Mouse (Mus musculus): ENCODE data around the gene Foxj2. TPM values are rescaled to one million over a fixed set of nuclear protein-coding genes. Genes with fewer than 3 reads are reported as not detected.

Foxj2 gene
- polyA plus RNA-seq, 1 experiment from 2014 or later, result 7.8 TPM

DNA sequence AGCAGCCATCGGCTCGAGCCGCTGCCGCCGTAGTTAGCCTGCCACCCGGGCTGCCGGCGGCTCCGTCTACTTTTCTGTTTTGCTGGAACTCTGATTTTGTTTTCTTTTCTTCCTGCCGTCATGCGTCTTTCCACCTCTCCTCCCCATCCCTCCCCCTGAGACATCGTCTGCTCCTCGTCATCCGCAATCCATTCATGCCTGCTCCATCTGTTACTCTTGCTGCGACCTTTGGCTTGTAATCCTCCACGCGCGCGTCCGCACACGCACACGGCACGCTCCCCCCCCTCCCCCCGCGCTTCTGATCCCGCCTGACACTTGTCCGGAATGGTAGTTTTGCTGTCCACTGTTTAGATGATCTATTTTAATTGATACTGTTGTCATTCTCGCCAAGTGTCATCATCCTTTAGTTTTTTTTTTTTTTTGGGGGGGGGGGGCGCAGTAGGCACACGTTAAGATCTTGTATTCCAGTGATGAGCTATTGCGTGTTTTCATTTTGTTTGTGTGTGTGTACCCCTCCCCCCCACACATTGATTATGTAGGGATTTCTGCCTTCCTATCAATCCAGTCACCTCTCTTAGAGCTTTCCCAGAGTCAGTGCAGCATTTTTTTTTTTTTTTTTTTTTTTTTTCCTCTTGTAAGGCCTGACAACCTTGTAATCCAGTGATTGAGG lies 55.1 kb downstream of the Foxj2 start:
- Histone ChIP-seq H3K9me3 (replicated peaks) (no peaks in the 10 kb centered on the region), H3K4me3 (peak overlapping the region; percentile 87), H3K9ac (peak overlapping the region; percentile 90), H3K36me3 (peaks cover 25% of the 10 kb centered on the region), H3K27me3 (replicated peaks) (no peaks in the 10 kb centered on the region), H3K4me1 (replicated peaks) (peaks cover 4% of the 10 kb centered on the region), H3K27ac (ENCODE audit: poor library complexity, severe bottlenecking) (peak overlapping the region; percentile 84), H3K4me2 (peak overlapping the region; percentile 69)
- peak; percentile 75 for ATAC-seq (ENCODE audit: insufficient number of reproducible peaks, low FRiP score)
- under 1% methylated on average over 31 of the region's 31 CpGs for WGBS

DNA sequence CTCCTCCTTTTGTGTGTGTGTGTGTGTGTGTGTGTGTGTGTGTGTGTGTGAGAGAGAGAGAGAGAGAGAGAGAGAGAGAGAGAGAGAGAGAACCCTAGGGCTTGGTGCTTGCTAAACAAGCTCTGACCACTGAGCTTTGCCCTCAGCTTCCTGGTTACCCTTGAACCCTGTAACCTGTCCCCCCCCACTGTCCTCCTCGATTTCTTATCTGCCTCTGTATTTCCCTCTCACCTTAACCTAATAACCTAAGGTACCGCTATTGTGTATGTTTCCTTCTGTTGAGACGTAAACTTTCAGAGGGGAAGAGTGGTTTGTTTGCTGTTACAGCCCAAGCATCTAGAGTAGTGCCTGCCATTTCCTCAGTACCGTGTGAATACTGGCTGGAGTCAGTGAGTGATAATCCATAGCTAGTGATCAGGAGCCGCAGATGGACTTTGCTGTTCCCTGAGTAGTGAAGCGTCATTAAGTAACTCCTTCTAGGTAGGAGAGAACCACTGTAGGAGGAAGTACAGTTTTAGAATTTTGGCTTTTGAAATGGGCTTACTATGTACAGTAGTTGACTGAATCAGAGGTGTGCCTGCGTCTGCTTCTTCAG lies 59.5 kb downstream of the Foxj2 start:
- Histone ChIP-seq H3K4me1 (replicated peaks) (peaks cover 4% of the 10 kb centered on the region), H3K4me2 (no peak overlapping the region), H3K9me3 (replicated peaks) (no peaks in the 10 kb centered on the region), H3K9ac (no peak overlapping the region), H3K4me3 (no peak overlapping the region), H3K27ac (ENCODE audit: poor library complexity, severe bottlenecking) (no peak overlapping the region), H3K36me3 (peaks cover 65% of the 10 kb centered on the region), H3K27me3 (replicated peaks) (no peaks in the 10 kb centered on the region)
- no peak for ATAC-seq (ENCODE audit: insufficient number of reproducible peaks, low FRiP score)
- 89% methylated on average over 7 of the region's 7 CpGs for WGBS

GRCm38 (mm10) chr6:122879781-122880505 lies 60.2 kb downstream of the Foxj2 start:
- Histone ChIP-seq H3K36me3 (peaks cover 72% of the 10 kb centered on the region), H3K9ac (no peak overlapping the region), H3K27ac (ENCODE audit: poor library complexity, severe bottlenecking) (no peak overlapping the region), H3K9me3 (replicated peaks) (no peaks in the 10 kb centered on the region), H3K4me2 (no peak overlapping the region), H3K4me1 (replicated peaks) (peaks cover 4% of the 10 kb centered on the region), H3K27me3 (replicated peaks) (no peaks in the 10 kb centered on the region), H3K4me3 (no peak overlapping the region)
- no peak for ATAC-seq (ENCODE audit: insufficient number of reproducible peaks, low FRiP score)
- 88% methylated on average over 7 of the region's 7 CpGs for WGBS

DNA sequence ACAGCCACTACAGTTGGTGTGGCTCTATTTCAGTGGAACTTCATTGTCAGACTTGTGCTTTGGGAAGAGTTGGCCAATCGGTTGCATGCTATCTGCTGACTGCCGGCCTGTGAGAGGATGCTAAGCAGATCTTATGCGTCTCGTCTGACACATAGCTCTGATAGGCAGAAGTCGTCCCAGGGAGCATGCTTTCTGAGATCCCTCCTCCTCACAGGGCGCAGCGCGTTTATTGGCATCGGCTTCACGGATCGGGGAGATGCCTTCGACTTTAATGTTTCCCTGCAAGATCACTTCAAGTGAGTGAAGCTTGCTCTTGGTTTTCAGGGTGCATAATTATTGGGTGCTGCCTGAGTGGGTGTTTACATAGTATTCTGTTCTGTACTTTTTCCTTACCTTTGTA lies 61.6 kb downstream of the Foxj2 start:
- peaks cover 78% of the 10 kb centered on the region for H3K36me3 ChIP-seq
- H3K27me3 ChIP-seq (replicated peaks), result no peaks in the 10 kb centered on the region
- no peak overlapping the region for H3K9ac ChIP-seq
- H3K4me2 ChIP-seq, result no peak overlapping the region
- WGBS, result 83% methylated on average over 12 of the region's 12 CpGs
- H3K4me3 ChIP-seq, result no peak overlapping the region
- H3K4me1 ChIP-seq (replicated peaks), result no peaks in the 10 kb centered on the region; the same call in none of the 2 replicates
- H3K9me3 ChIP-seq (replicated peaks), result no peaks in the 10 kb centered on the region
- ATAC-seq (ENCODE audit: insufficient number of reproducible peaks, low FRiP score), result no peak
- H3K27ac ChIP-seq (ENCODE audit: poor library complexity, severe bottlenecking), result no peak overlapping the region

DNA sequence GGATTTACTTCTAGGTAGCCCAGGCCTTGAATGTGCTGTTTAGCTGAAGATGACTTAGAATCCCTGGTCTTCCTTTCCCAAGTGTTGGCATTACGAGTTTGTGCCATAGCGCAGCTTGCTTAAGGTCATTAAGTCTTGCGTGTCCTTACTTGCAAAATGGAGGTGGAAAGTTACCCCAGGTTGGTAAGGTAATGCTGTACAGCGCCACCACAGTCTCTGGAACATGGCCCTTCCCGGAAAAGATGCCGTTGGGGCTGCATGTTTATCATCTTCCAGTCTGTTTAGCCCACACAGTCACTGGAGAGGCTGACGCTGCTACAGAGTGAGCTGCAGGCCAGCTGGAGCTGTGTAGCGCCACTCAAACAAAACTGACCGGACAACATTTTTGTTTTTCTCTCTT lies 63.9 kb downstream of the Foxj2 start:
- 93% methylated on average over 9 of the region's 9 CpGs for WGBS
- Histone ChIP-seq H3K9me3 (replicated peaks) (no peaks in the 10 kb centered on the region), H3K36me3 (peaks cover 88% of the 10 kb centered on the region), H3K27ac (ENCODE audit: poor library complexity, severe bottlenecking) (no peak overlapping the region), H3K4me1 (replicated peaks) (no peaks in the 10 kb centered on the region), H3K27me3 (replicated peaks) (no peaks in the 10 kb centered on the region), H3K9ac (no peak overlapping the region), H3K4me3 (no peak overlapping the region), H3K4me2 (no peak overlapping the region)
- no peak for ATAC-seq (ENCODE audit: insufficient number of reproducible peaks, low FRiP score)

DNA sequence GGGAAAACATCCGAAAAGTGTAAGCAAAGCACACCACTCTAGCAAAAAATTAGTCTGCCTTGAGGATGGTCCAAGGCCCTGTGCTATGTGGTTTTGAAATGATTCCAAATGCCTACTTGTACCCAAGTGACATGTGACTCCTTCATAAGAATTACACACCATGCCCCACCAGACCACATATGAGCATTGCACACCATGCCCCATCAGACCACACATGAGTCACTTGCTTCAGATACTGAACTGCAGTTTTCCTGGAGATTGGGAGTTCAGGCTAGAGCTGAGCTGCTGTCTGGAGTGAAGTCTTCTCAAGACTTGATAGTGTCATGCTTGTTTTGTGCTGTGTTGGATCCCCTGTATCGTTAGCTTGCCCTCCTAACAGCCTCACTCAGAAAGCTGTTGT lies 69.9 kb downstream of the Foxj2 start:
- Histone ChIP-seq H3K27ac (ENCODE audit: poor library complexity, severe bottlenecking) (no peak overlapping the region), H3K36me3 (peaks cover 50% of the 10 kb centered on the region), H3K27me3 (replicated peaks) (no peaks in the 10 kb centered on the region), H3K4me3 (no peak overlapping the region), H3K9me3 (replicated peaks) (no peaks in the 10 kb centered on the region), H3K4me1 (replicated peaks) (no peaks in the 10 kb centered on the region), H3K4me2 (no peak overlapping the region), H3K9ac (no peak overlapping the region)
- no peak for ATAC-seq (ENCODE audit: insufficient number of reproducible peaks, low FRiP score)
- 92% methylated on average over 2 of the region's 2 CpGs for WGBS

DNA sequence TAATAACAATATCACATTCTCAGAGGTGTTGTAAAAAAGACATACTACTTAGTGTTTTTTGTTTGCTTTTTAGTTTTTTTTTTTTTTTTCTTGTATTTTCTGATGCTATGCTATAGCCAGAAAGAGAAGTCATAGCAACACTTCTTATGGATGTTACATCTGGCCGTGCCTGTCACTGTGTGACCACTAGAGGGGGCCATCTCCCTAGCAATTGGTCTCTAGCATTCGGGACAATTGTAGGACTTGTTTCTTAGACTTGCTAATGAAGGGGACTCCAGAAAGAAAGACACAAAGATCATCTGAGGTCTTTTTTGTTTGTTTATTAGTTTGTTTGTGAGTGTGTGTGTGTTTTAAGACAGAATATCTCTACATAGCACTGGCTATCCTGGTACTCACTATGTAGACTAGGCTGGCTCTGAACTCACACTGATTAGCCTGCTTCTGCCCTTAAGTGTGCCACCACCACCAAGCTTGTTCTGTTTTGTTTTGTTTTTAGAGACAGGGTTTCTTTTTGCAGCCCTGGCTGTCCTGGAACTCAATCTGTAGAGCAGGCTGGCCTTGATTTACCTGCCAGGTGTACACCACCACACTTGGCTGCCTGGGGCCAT lies 72.8 kb downstream of the Foxj2 start:
- Histone ChIP-seq H3K9ac (no peak overlapping the region), H3K4me1 (replicated peaks) (no peaks in the 10 kb centered on the region), H3K27ac (ENCODE audit: poor library complexity, severe bottlenecking) (no peak overlapping the region), H3K9me3 (replicated peaks) (no peaks in the 10 kb centered on the region), H3K27me3 (replicated peaks) (no peaks in the 10 kb centered on the region), H3K4me2 (no peak overlapping the region), H3K4me3 (no peak overlapping the region), H3K36me3 (peaks cover 34% of the 10 kb centered on the region)
- no peak for ATAC-seq (ENCODE audit: insufficient number of reproducible peaks, low FRiP score)
- WGBS, result 19% methylated on average over 2 of the region's 2 CpGs

Small RNAs within 50 kb of the gene (microRNA-seq; reads per million reads assigned to microRNA genes)
- not detected for gene Mir7231

Other genes starting within 250 kb of the Foxj2 start
- gene Apobec1, start 217.5 kb upstream of the Foxj2 start, polyA plus RNA-seq (2016; fragmentation: Nextera tagmentation; extraction: Ambion mirVana), result 1.9 and 3.0 TPM in 2 replicates
- gene Gdf3, start 209.8 kb upstream of the Foxj2 start, polyA plus RNA-seq (2016; fragmentation: Nextera tagmentation; extraction: Ambion mirVana), result 0.14 and 0.28 TPM in 2 replicates
- not detected in 2 replicates for gene Dppa3, start 193.5 kb upstream of the Foxj2 start, polyA plus RNA-seq (2016; fragmentation: Nextera tagmentation; extraction: Ambion mirVana)
- 0.49 and 0.86 TPM in 2 replicates for gene Nanog, start 112.4 kb upstream of the Foxj2 start, polyA plus RNA-seq (2016; fragmentation: Nextera tagmentation; extraction: Ambion mirVana)
- gene Slc2a3, start 18.3 kb upstream of the Foxj2 start, polyA plus RNA-seq (2016; fragmentation: Nextera tagmentation; extraction: Ambion mirVana), result 26.6 and 27.7 TPM in 2 replicates
- 1.4 and 1.7 TPM in 2 replicates for gene C3ar1, start 36.2 kb downstream of the Foxj2 start, polyA plus RNA-seq (2016; fragmentation: Nextera tagmentation; extraction: Ambion mirVana)
- 63.0 and 63.4 TPM in 2 replicates for gene Necap1, start 54.6 kb downstream of the Foxj2 start, polyA plus RNA-seq (2016; fragmentation: Nextera tagmentation; extraction: Ambion mirVana)
- 0.22 and 0.23 TPM in 2 replicates for gene Clec4a1, start 101.9 kb downstream of the Foxj2 start, polyA plus RNA-seq (2016; fragmentation: Nextera tagmentation; extraction: Ambion mirVana)
- 0.33 and 0.61 TPM in 2 replicates for gene Clec4a3, start 132.6 kb downstream of the Foxj2 start, polyA plus RNA-seq (2016; fragmentation: Nextera tagmentation; extraction: Ambion mirVana)
- gene Clec4a4, start 170.5 kb downstream of the Foxj2 start, polyA plus RNA-seq (2016; fragmentation: Nextera tagmentation; extraction: Ambion mirVana), result not detected in 2 replicates
- gene Clec4b1, start 230.0 kb downstream of the Foxj2 start, polyA plus RNA-seq (2016; fragmentation: Nextera tagmentation; extraction: Ambion mirVana), result not detected in 2 replicates